Mouse (Mus musculus): Measurements from ENCODE around the gene Tgfbrap1. TPM values are rescaled to one million over a fixed set of nuclear protein-coding genes. Genes with fewer than 3 reads are reported as not detected.
A peak's percentile ranks its signal among the peaks of the same experiment; 100 is the strongest.
"Not testable (repeated sequence)": the region's sequence is repeated elsewhere in the genome, so short reads cannot be mapped to it uniquely, and the experiment has no call there.

Tgfbrap1 gene
- polyA plus RNA-seq, 1 experiment from 2014 or later = 8.3 TPM

- Histone ChIP-seq H3K27ac (no peak overlapping the region), H3K36me3 (no peaks in the 10 kb centered on the region; the same call in 1 of the 2 replicates), H3K4me2 (replicated peaks) (no peak overlapping the region), H3K9ac (no peak overlapping the region), H3K4me3 (replicated peaks) (no peak overlapping the region), H3K9me3 (no peaks in the 10 kb centered on the region), H3K4me1 (replicated peaks) (no peaks in the 10 kb centered on the region), H3K27me3 (replicated peaks) (no peaks in the 10 kb centered on the region)
- ATAC-seq = peak; percentile 75
- WGBS = 52% methylated on average over 9 of the region's 9 CpGs
Observed at GRCm38 (mm10) chr1:43065615-43066310, 32.7 kb downstream of the Tgfbrap1 start.

DNA sequence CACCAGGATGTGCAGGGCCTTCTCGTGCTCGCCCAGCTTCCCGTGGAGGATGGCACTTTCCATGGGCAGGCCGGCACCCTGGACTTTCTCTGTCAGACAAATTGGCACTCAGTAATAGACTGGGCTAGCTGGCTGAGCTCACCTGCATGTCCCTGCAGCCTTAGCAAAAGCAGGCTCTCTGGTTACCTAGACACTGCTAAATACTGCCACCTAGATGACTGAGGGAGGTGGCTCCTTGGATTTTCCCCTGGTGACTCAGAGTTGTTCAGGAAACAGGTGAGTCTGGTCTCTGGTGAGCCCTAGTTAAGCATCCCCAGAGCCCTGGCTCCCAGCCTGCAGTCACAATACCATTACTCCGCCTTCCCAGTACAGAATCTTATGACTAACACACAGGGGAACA, 46.5 kb downstream of the Tgfbrap1 start:
- H3K4me3 ChIP-seq (replicated peaks) = no peak overlapping the region
- H3K4me1 ChIP-seq (replicated peaks) = 0 out of 2 replicates have a peak, but pooled peaks cover under 1% of the 10 kb centered on the region
- no peak overlapping the region for H3K9ac ChIP-seq
- no peak for ATAC-seq
- 93% methylated on average over 5 of the region's 5 CpGs for WGBS
- no peak overlapping the region for H3K4me2 ChIP-seq (replicated peaks)
- no peaks in the 10 kb centered on the region for H3K27me3 ChIP-seq (replicated peaks)
- H3K36me3 ChIP-seq = 0 out of 2 replicates have a peak, but pooled peaks cover 13% of the 10 kb centered on the region
- H3K27ac ChIP-seq = no peak overlapping the region
- H3K9me3 ChIP-seq = no peaks in the 10 kb centered on the region

- Histone ChIP-seq H3K4me3 (replicated peaks) (no peak overlapping the region), H3K9ac (no peak overlapping the region), H3K27ac (no peak overlapping the region), H3K4me1 (replicated peaks) (0 out of 2 replicates have a peak, but pooled peaks cover 2% of the 10 kb centered on the region), H3K4me2 (replicated peaks) (no peak overlapping the region), H3K9me3 (no peaks in the 10 kb centered on the region), H3K27me3 (replicated peaks) (no peaks in the 10 kb centered on the region), H3K36me3 (no peaks in the 10 kb centered on the region)
- no peak for ATAC-seq
- WGBS = 86% methylated on average over 10 of the region's 10 CpGs
Observed at GRCm38 (mm10) chr1:43047811-43048210, 50.6 kb downstream of the Tgfbrap1 start.

DNA sequence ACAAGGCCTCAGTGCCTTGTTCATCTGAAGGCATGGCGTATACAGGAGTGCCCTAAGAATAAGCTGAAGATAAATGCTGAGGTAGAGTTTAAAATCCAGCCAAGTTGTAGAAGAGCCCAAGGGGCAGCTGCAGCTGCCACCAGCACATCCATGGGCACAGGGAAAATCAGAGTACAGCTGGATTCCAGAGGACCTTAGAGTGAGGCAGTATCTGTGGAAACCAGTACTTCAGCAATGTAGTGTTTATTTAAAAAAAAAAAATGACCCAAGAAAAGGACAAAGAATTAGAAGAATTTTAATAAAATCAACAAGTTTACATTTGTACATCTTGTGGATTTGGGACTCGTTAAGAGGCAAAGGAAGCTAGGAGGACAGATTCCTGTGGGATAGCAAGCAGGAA, 51.4 kb downstream of the Tgfbrap1 start:
- WGBS = 72% methylated on average over 2 of the region's 2 CpGs
- Histone ChIP-seq H3K9me3 (no peaks in the 10 kb centered on the region), H3K27ac (no peak overlapping the region), H3K36me3 (no peaks in the 10 kb centered on the region), H3K4me3 (replicated peaks) (no peak overlapping the region), H3K4me2 (replicated peaks) (no peak overlapping the region), H3K4me1 (replicated peaks) (0 out of 2 replicates have a peak, but pooled peaks cover 2% of the 10 kb centered on the region), H3K27me3 (replicated peaks) (no peaks in the 10 kb centered on the region), H3K9ac (no peak overlapping the region)
- ATAC-seq = no peak

- Histone ChIP-seq H3K4me2 (replicated peaks) (no peak overlapping the region), H3K9ac (no peak overlapping the region), H3K27ac (no peak overlapping the region), H3K4me3 (replicated peaks) (no peak overlapping the region), H3K9me3 (no peaks in the 10 kb centered on the region), H3K36me3 (no peaks in the 10 kb centered on the region), H3K4me1 (replicated peaks) (0 out of 2 replicates have a peak, but pooled peaks cover 2% of the 10 kb centered on the region), H3K27me3 (replicated peaks) (no peaks in the 10 kb centered on the region)
- no peak for ATAC-seq
- WGBS = 74% methylated on average over 14 of the region's 14 CpGs
Observed at GRCm38 (mm10) chr1:43045204-43045982, 53.0 kb downstream of the Tgfbrap1 start.

DNA sequence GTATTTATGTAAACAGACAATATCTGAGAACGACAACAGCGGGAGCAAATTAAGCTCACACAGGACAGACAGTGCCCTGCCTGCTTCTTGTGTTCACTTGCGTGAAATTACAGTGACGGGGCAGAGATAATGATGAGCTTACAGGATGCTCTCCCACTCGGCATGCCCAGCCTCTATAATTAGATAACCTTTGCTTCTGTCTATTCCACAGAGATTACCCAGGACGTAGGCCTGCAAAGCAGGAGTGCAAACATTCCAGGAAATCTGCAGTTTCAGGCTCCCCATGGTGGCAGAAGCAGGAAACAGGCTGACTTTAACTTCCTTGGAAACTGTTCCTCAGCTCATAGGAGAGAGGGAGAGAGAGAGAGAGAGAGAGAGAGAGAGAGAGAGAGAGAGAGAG, 56.2 kb downstream of the Tgfbrap1 start:
- no peak for ATAC-seq
- 0 out of 2 replicates have a peak, but pooled peaks cover 2% of the 10 kb centered on the region for H3K4me1 ChIP-seq (replicated peaks)
- H3K9ac ChIP-seq = no peak overlapping the region
- no peaks in the 10 kb centered on the region for H3K36me3 ChIP-seq
- no peak overlapping the region for H3K27ac ChIP-seq
- WGBS = 36% methylated on average over 6 of the region's 6 CpGs
- H3K9me3 ChIP-seq = no peaks in the 10 kb centered on the region
- H3K27me3 ChIP-seq (replicated peaks) = no peaks in the 10 kb centered on the region
- H3K4me2 ChIP-seq (replicated peaks) = no peak overlapping the region
- no peak overlapping the region for H3K4me3 ChIP-seq (replicated peaks)

- no peak overlapping the region for H3K27ac ChIP-seq
Observed at GRCm38 (mm10) chr1:43036014-43036413, 62.4 kb downstream of the Tgfbrap1 start.

GRCm38 (mm10) chr1:43015153-43015685, 83.2 kb downstream of the Tgfbrap1 start:
- ATAC-seq; H3K4me1 ChIP-seq (replicated peaks); H3K27ac ChIP-seq; H3K9me3 ChIP-seq; H3K9ac ChIP-seq; H3K4me2 ChIP-seq (replicated peaks); H3K27me3 ChIP-seq (replicated peaks); H3K4me3 ChIP-seq (replicated peaks); H3K36me3 ChIP-seq: not testable (repeated sequence)
- 87% methylated on average over 7 of the region's 7 CpGs for WGBS

More at GRCm38 (mm10) chr1:43036014-43036413, 62.4 kb downstream of the Tgfbrap1 start:
- no peaks in the 10 kb centered on the region for H3K9me3 ChIP-seq
- H3K27me3 ChIP-seq (replicated peaks) = no peaks in the 10 kb centered on the region
- no peaks in the 10 kb centered on the region for H3K4me1 ChIP-seq (replicated peaks)
- H3K4me3 ChIP-seq (replicated peaks) = no peak overlapping the region
- 88% methylated on average over 7 of the region's 7 CpGs for WGBS
- ATAC-seq = no peak
- H3K9ac ChIP-seq = no peak overlapping the region
- H3K36me3 ChIP-seq = no peaks in the 10 kb centered on the region
- H3K4me2 ChIP-seq (replicated peaks) = no peak overlapping the region

- ATAC-seq = no peak
- Histone ChIP-seq H3K9me3 (no peaks in the 10 kb centered on the region), H3K4me3 (replicated peaks) (no peak overlapping the region), H3K4me1 (replicated peaks) (no peaks in the 10 kb centered on the region), H3K27me3 (replicated peaks) (no peaks in the 10 kb centered on the region), H3K27ac (no peak overlapping the region), H3K4me2 (replicated peaks) (no peak overlapping the region), H3K9ac (no peak overlapping the region), H3K36me3 (no peaks in the 10 kb centered on the region)
- 93% methylated on average over 4 of the region's 4 CpGs for WGBS
Observed at GRCm38 (mm10) chr1:43010461-43010860, 88.0 kb downstream of the Tgfbrap1 start.

- Histone ChIP-seq H3K4me1 (replicated peaks) (no peaks in the 10 kb centered on the region), H3K27ac (no peak overlapping the region), H3K4me3 (replicated peaks) (no peak overlapping the region), H3K4me2 (replicated peaks) (no peak overlapping the region), H3K36me3 (no peaks in the 10 kb centered on the region), H3K27me3 (replicated peaks) (no peaks in the 10 kb centered on the region), H3K9ac (no peak overlapping the region), H3K9me3 (no peaks in the 10 kb centered on the region)
- no peak for ATAC-seq
- WGBS = 79% methylated on average over 4 of the region's 4 CpGs
Observed at GRCm38 (mm10) chr1:43006524-43006923, 91.9 kb downstream of the Tgfbrap1 start.

GRCm38 (mm10) chr1:43006051-43006514, 92.4 kb downstream of the Tgfbrap1 start:
- Histone ChIP-seq H3K4me1 (replicated peaks) (no peaks in the 10 kb centered on the region), H3K27me3 (replicated peaks) (no peaks in the 10 kb centered on the region), H3K27ac (no peak overlapping the region), H3K9me3 (no peaks in the 10 kb centered on the region), H3K36me3 (no peaks in the 10 kb centered on the region), H3K9ac (no peak overlapping the region), H3K4me3 (replicated peaks) (no peak overlapping the region), H3K4me2 (replicated peaks) (no peak overlapping the region)
- ATAC-seq = no peak
- 65% methylated on average over 13 of the region's 13 CpGs for WGBS
